Mouse (Mus musculus) G1E (cell line): ENCODE measurements around the gene Cst9. TPM values are rescaled to one million over a fixed set of nuclear protein-coding genes. Genes with fewer than 3 reads are reported as not detected.

Source experiments
- ATAC-seq: 2 replicates; pipeline ENCODE4 v1.8.0; 2016; ENCODE audit warnings: mild to moderate bottlenecking; ENCODE audit not compliant: insufficient number of reproducible peaks, poor library complexity, low FRiP score, severe bottlenecking; ENCODE audit errors: extremely low read depth
- DNase-seq: peaks from one replicate; pipeline ENCODE4 v3.0.0; 2012; ENCODE audit warnings: low spot score
- H3K27me3 ChIP-seq: 2 replicates; pipeline ENCODE4 v1.6.1; 2012; ENCODE audit warnings: mild to moderate bottlenecking, low read length, inconsistent platforms; ENCODE audit not compliant: insufficient read depth
- H3K36me3 ChIP-seq: replicated peaks from 2 replicates; pipeline ENCODE3; 2012; ENCODE audit warnings: mild to moderate bottlenecking, inconsistent platforms
- H3K4me1 ChIP-seq: 2 replicates; pipeline ENCODE4 v1.6.1; 2012; ENCODE audit warnings: low read depth, low read length, inconsistent platforms, mixed read lengths; ENCODE audit not compliant: insufficient read depth
- H3K4me3 ChIP-seq: 2 replicates; pipeline ENCODE4 v1.5.1; 2012; ENCODE audit warnings: low read depth, mild to moderate bottlenecking, inconsistent platforms, low read length, moderate library complexity, mixed read lengths
- H3K9me3 ChIP-seq: replicated peaks from 2 replicates; pipeline ENCODE4 v1.6.1; 2012; ENCODE audit warnings: inconsistent platforms
- CTCF ChIP-seq: IDR thresholded peaks from 2 replicates; pipeline ENCODE4 v1.5.1; 2012; ENCODE audit warnings: low read depth, low read length, inconsistent platforms, mixed read lengths
- GATA1 ChIP-seq: IDR thresholded peaks from 2 replicates; pipeline ENCODE4 v1.6.1; 2012; ENCODE audit warnings: borderline replicate concordance, low read length, inconsistent platforms, mixed read lengths
- GATA2 ChIP-seq: IDR thresholded peaks from 2 replicates; pipeline ENCODE4 v1.6.1; 2012; ENCODE audit warnings: low read depth, low read length, inconsistent platforms, borderline replicate concordance
- POLR2AphosphoS5 ChIP-seq: IDR thresholded peaks from 2 replicates; pipeline ENCODE4 v1.6.1; 2012; ENCODE audit warnings: low read depth, low read length, inconsistent platforms; ENCODE audit not compliant: insufficient replicate concordance
- TAL1 ChIP-seq: conservative IDR thresholded peaks from 2 replicates; pipeline ENCODE4 v1.6.1; 2012; ENCODE audit warnings: low read depth, low read length, inconsistent platforms, mixed read lengths
- polyA plus RNA-seq: library from polyadenylated mRNA; stranded (reverse); fragments of >175 nt; gene quantifications from 2 replicates; pipeline ENCODE4 v1.2.3, GENCODE M21; 2012
- total RNA-seq, 2 experiments: library from RNA; stranded (forward) in 1 of 2; stranded (reverse) in 1 of 2; fragments of 200-1000 nt in 1 of 2; fragments of >200 nt in 1 of 2; fragmentation: Nextera tagmentation in 1 of 2; gene quantifications; 2 replicates each; pipeline ENCODE4 v1.2.3; 2014 to 2017

Gene Cst9
- total and polyA plus RNA-seq, 3 experiments: not detected

GRCm38 (mm10) chr2:148860993-148861392 lies 26.0 kb downstream of the Cst9 start:
- no peak for TF ChIP-seq POLR2AphosphoS5
- TF ChIP-seq GATA1: no peak
- TF ChIP-seq TAL1: no peak
- TF ChIP-seq CTCF: no peak
- TF ChIP-seq GATA2: no peak
- Histone ChIP-seq H3K27me3 (peaks cover 2% of the 10 kb centered on the region; the same call in 1 of the 2 replicates), H3K36me3 (no peaks in the 10 kb centered on the region), H3K9me3 (no peaks in the 10 kb centered on the region), H3K4me1 (peaks cover 6% of the 10 kb centered on the region; the same call in 1 of the 2 replicates), H3K4me3 (no peak overlapping the region)
- DNase-seq (no peak), ATAC-seq (no peak)

- TF ChIP-seq CTCF (no peak), GATA1 (no peak), GATA2 (no peak), TAL1 (no peak), POLR2AphosphoS5 (no peak)
- Histone ChIP-seq H3K36me3 (no peaks in the 10 kb centered on the region), H3K4me1 (peaks cover 2% of the 10 kb centered on the region; the same call in 1 of the 2 replicates), H3K4me3 (no peak overlapping the region), H3K9me3 (no peaks in the 10 kb centered on the region), H3K27me3 (peaks cover 2% of the 10 kb centered on the region; the same call in 1 of the 2 replicates)
- ATAC-seq: no peak
- no peak for DNase-seq
Observed at GRCm38 (mm10) chr2:148861693-148862092, 26.7 kb downstream of the Cst9 start.

- DNase-seq (no peak), ATAC-seq (no peak)
- Histone ChIP-seq H3K4me1 (no peaks in the 10 kb centered on the region), H3K4me3 (no peak within 1 kb of the TSS), H3K36me3 (no peaks in the 10 kb centered on the region), H3K27me3 (peaks cover 2% of the 10 kb centered on the region; the same call in 1 of the 2 replicates), H3K9me3 (no peaks in the 10 kb centered on the region)
- no peak for TF ChIP-seq POLR2AphosphoS5
- TF ChIP-seq GATA2: no peak
- TF ChIP-seq GATA1: no peak
- no peak for TF ChIP-seq TAL1
- TF ChIP-seq CTCF: no peak
Observed at GRCm38 (mm10) chr2:148864966-148865365, 30.0 kb downstream of the Cst9 start, which contains the start of gene 9230104L09Rik. Gene 9230104L09Rik (minus strand): TSS chr2:148865038.

- peaks cover 13% of the 10 kb centered on the region for H3K4me1 ChIP-seq
- H3K36me3 ChIP-seq: peaks cover 33% of the 10 kb centered on the region
- DNase-seq: no peak
- ATAC-seq: no peak
- TF ChIP-seq CTCF: no peak
- no peak for TF ChIP-seq TAL1
- TF ChIP-seq GATA2: no peak
- TF ChIP-seq GATA1: no peak
- no peak for TF ChIP-seq POLR2AphosphoS5
- H3K9me3 ChIP-seq: no peaks in the 10 kb centered on the region
- peaks cover 2% of the 10 kb centered on the region; the same call in 1 of the 2 replicates for H3K27me3 ChIP-seq
- no peak overlapping the region for H3K4me3 ChIP-seq
Observed at GRCm38 (mm10) chr2:148868959-148869358, 34.0 kb downstream of the Cst9 start.

GRCm38 (mm10) chr2:148870526-148870925 lies 35.6 kb downstream of the Cst9 start:
- no peak for TF ChIP-seq POLR2AphosphoS5
- peaks cover 24% of the 10 kb centered on the region for H3K4me1 ChIP-seq
- ATAC-seq (no peak), DNase-seq (no peak)
- H3K36me3 ChIP-seq: peaks cover 37% of the 10 kb centered on the region
- no peaks in the 10 kb centered on the region for H3K9me3 ChIP-seq
- H3K4me3 ChIP-seq: no peak overlapping the region
- no peaks in the 10 kb centered on the region for H3K27me3 ChIP-seq

GRCm38 (mm10) chr2:148872860-148873259 lies 37.9 kb downstream of the Cst9 start:
- DNase-seq (no peak), ATAC-seq (no peak)
- no peak overlapping the region for H3K4me3 ChIP-seq
- TF ChIP-seq TAL1: no peak
- no peak for TF ChIP-seq CTCF
- TF ChIP-seq GATA1: no peak
- no peak for TF ChIP-seq POLR2AphosphoS5
- no peak for TF ChIP-seq GATA2
- peaks cover 34% of the 10 kb centered on the region for H3K4me1 ChIP-seq
- H3K36me3 ChIP-seq: peaks cover 37% of the 10 kb centered on the region
- no peaks in the 10 kb centered on the region for H3K9me3 ChIP-seq
- H3K27me3 ChIP-seq: no peaks in the 10 kb centered on the region

- peaks cover 8% of the 10 kb centered on the region for H3K27me3 ChIP-seq
- H3K4me3 ChIP-seq: peak overlapping the region; percentile 97
- TF ChIP-seq POLR2AphosphoS5: no peak
- TF ChIP-seq GATA2: no peak
- TF ChIP-seq TAL1: no peak
- DNase-seq (no peak), ATAC-seq (no peak)
- peaks cover 37% of the 10 kb centered on the region for H3K36me3 ChIP-seq
- H3K4me1 ChIP-seq: peaks cover 34% of the 10 kb centered on the region
- H3K9me3 ChIP-seq: no peaks in the 10 kb centered on the region
Observed at GRCm38 (mm10) chr2:148874224-148874616, 39.3 kb downstream of the Cst9 start.
